ENCODE assay signal across 7 mouse cellular contexts in genomic region chr2:33886386-33887327, GRCm38 (mm10). TPM values are rescaled to one million over a fixed set of nuclear protein-coding genes. Genes with fewer than 3 reads are reported as not detected.
DNase-seq lines count a peak whose midpoint lies in the region; ATAC-seq and TF ChIP-seq lines count a peak whose summit lies in the region.

No protein-coding gene starts in this region.

- H3K9me3 ChIP-seq in CH12.LX (replicated peaks; ENCODE audit: low read length), result peaks cover 6% of the 10 kb centered on the region
- H3K9me3 ChIP-seq in liver, postnatal 0 days (ENCODE audit: low read length), result no peaks in the 10 kb centered on the region

- ATAC-seq in liver, postnatal 0 days, result peak; percentile 84

- H3K36me3 ChIP-seq in CH12.LX (replicated peaks in 1 of 2; ENCODE audit: control insufficient read depth in 1 of 2, insufficient read depth in 1 of 2, low read length in 1 of 2), result no peaks in the 10 kb centered on the region
- H3K36me3 ChIP-seq in liver, postnatal 0 days (replicated peaks; ENCODE audit: insufficient read depth, low read length), result no peaks in the 10 kb centered on the region

- TF ChIP-seq POLR2A in CH12.LX (IDR thresholded peaks at IDR 0.05; ENCODE audit: low read depth, low read length), result 0 out of 2 replicates have a peak, but pooled peaks have one; percentile 27

- no peak for TF ChIP-seq RAD21 in CH12.LX (IDR thresholded peaks at IDR 0.05; ENCODE audit: low read depth, low read length)

- H3K27me3 ChIP-seq in CH12.LX (replicated peaks), result peaks cover 17% of the 10 kb centered on the region
- H3K27me3 ChIP-seq in liver, postnatal 0 days (ENCODE audit: insufficient read depth, low read length), result no peaks in the 10 kb centered on the region

- peak overlapping the region; percentile 44 for H3K4me2 ChIP-seq in CH12.LX (ENCODE audit: insufficient read depth, low read depth, poor library complexity, severe bottlenecking)
- H3K4me2 ChIP-seq in liver, postnatal 0 days (ENCODE audit: low read depth, low read length), result peak overlapping the region; percentile 93

- H3K4me1 ChIP-seq in CH12.LX (ENCODE audit: control insufficient read depth in 1 of 2, insufficient read depth in 2 of 2), result peaks cover 9 to 25% of the 10 kb centered on the region in 2 experiments
- H3K4me1 ChIP-seq in liver, postnatal 0 days (ENCODE audit: insufficient read depth), result peaks cover 26% of the 10 kb centered on the region

- H3K79me2 ChIP-seq in CH12.LX (replicated peaks; ENCODE audit: control insufficient read depth, extremely low read depth, insufficient read depth, poor library complexity, severe bottlenecking), result peaks cover 14% of the 10 kb centered on the region

- peak overlapping the region; percentile 55 to 79 (median 68) for H3K4me3 ChIP-seq in CH12.LX (replicated peaks in 1 of 3; ENCODE audit: low read depth in 2 of 3, low read length in 2 of 3, poor library complexity in 1 of 3)
- H3K4me3 ChIP-seq in liver, postnatal 0 days (ENCODE audit: low read depth, low read length), result peak overlapping the region; percentile 74

- no peak for TF ChIP-seq EP300 in CH12.LX (IDR thresholded peaks at IDR 0.05; ENCODE audit: low read length)
- TF ChIP-seq EP300 in liver, postnatal 0 days (IDR thresholded peaks at IDR 0.05; ENCODE audit: low read depth), result no peak

- peak; percentile 27 for DNase-seq in CH12.LX (ENCODE audit: extremely low read depth)
- peak; percentile 44 for DNase-seq in T-cell, adult 2 months (ENCODE audit: low spot score)
- peak; percentile 68 for DNase-seq in embryo, embryonic 9.5 days (ENCODE audit: extremely low spot score)
- peak; percentile 11 to 42 for DNase-seq in heart, adult 9 months (ENCODE audit: low spot score in 2 of 2)
- peak; percentile 48 for DNase-seq in kidney, postnatal 10 days
- DNase-seq in liver, postnatal 0 days, result peak; percentile 34
- peak; percentile 70 for DNase-seq in retina, postnatal 1 day

- peak overlapping the region; percentile 63 for H3K27ac ChIP-seq in CH12.LX (ENCODE audit: insufficient read depth, low read depth)
- H3K27ac ChIP-seq in liver, postnatal 0 days (ENCODE audit: low read depth), result peak overlapping the region; percentile 79

- 3% methylated on average over 42 of the region's 51 CpGs for WGBS in liver, postnatal 0 days (ENCODE audit: insufficient replicate concordance)

- H3K9ac ChIP-seq in CH12.LX (ENCODE audit: insufficient read depth, low read depth), result peak overlapping the region; percentile 94
- peak overlapping the region; percentile 91 for H3K9ac ChIP-seq in liver, postnatal 0 days (replicated peaks)

- in situ Hi-C loops in CH12.LX (cut with MboI; ENCODE audit: low pct_ligation_motif_present, low pct_unique_long_range_greater_than_20kb, low sequenced_read_pairs), result loop anchor here (5.0 kb wide), 1 partner anchor 39 kb away; no protein-coding TSS in a partner anchor

- no peak for TF ChIP-seq CTCF in CH12.LX (conservative IDR thresholded peaks at IDR 0.05 in 1 of 2, IDR thresholded peaks at IDR 0.05 in 1 of 2; ENCODE audit: low read depth in 2 of 2, low read length in 2 of 2)
- no peak for TF ChIP-seq CTCF in liver, postnatal 0 days (IDR thresholded peaks at IDR 0.05; ENCODE audit: low read depth)

- dilution Hi-C loops in CH12.LX (cut with MboI; ENCODE audit: extremely low pct_ligation_motif_present, extremely low pct_unique_long_range_greater_than_20kb, low sequenced_read_pairs), result no loop called here

TF ChIP-seq in CH12.LX, 34 proteins besides CTCF, POLR2A, EP300 and RAD21:
- TF ChIP-seq UBTF (IDR thresholded peaks at IDR 0.05; ENCODE audit: low read depth, low read length), result peak; percentile 89; the same call in 1 of the 2 replicates
- no peak for TF ChIP-seq CHD1 (IDR thresholded peaks at IDR 0.05; ENCODE audit: low read depth, low read length)
- TF ChIP-seq BHLHE40 (IDR thresholded peaks at IDR 0.05; ENCODE audit: low read depth, low read length), result 0 out of 2 replicates have a peak, but pooled peaks have one; percentile 34
- peak; percentile 32; the same call in 1 of the 2 replicates for TF ChIP-seq MAX (IDR thresholded peaks at IDR 0.05; ENCODE audit: low read length)
- peak; percentile 37 for TF ChIP-seq MXI1 (IDR thresholded peaks at IDR 0.05; ENCODE audit: low read depth, low read length)
- TF ChIP-seq ELF1 (IDR thresholded peaks at IDR 0.05; ENCODE audit: low read depth, low read length), result 0 out of 2 replicates have a peak, but pooled peaks have one; percentile 8
- peak; percentile 43; the same call in 1 of the 2 replicates for TF ChIP-seq SIN3A (IDR thresholded peaks at IDR 0.05; ENCODE audit: low read length)
- TF ChIP-seq USF1 (IDR thresholded peaks at IDR 0.05; ENCODE audit: low read depth, low read length), result peak; percentile 50; the same call in 1 of the 2 replicates
- TF ChIP-seq USF2 (conservative IDR thresholded peaks at IDR 0.05; ENCODE audit: low read depth, low read length), result peak; percentile 25; the same call in 1 of the 2 replicates
- no peak for TF ChIP-seq IRF4 (IDR thresholded peaks at IDR 0.05; ENCODE audit: low read depth, low read length)
- TF ChIP-seq E2F4 (IDR thresholded peaks at IDR 0.05; ENCODE audit: insufficient replicate concordance, low read depth, low read length), result no peak

RNA-seq across cellular contexts. Expression of gene Mvb12b, which starts 1.1 kb away (rescaled TPM):
- total RNA-seq in CH12.LX (2012; rRNA removed), result 11.5 and 16.7 TPM in 2 replicates
- total RNA-seq in CH12.LX (2014; rRNA removed), result 3.0 and 3.1 TPM in 2 replicates
- polyA plus RNA-seq in CH12.LX (2012; ENCODE audit: insufficient read length, low read depth), result 5.1 and 5.3 TPM in 2 replicates
- polyA plus RNA-seq in liver, postnatal 0 days (2015; fragmentation: Nextera tagmentation; extraction: Ambion mirVana), result 7.8 and 8.1 TPM in 2 replicates

Comparison
In these comparisons a context has a peak if more than half of its experiments do, and no peak if none do; other contexts are left out.
1. Peak in every context shown above with its lines: DNase-seq, ATAC-seq, H3K4me3 ChIP-seq and H3K27ac ChIP-seq.